Mouse (Mus musculus): Measurements from ENCODE around the gene Zfp683.

The Zfp683 gene

GRCm38 (mm10) chr4:134053538-134053937 lies at the start of gene Zfp683:
TSS of gene Zfp683 (plus strand) at chr4:134053838.
- in situ Hi-C loops (cut with MboI, MseI), result no loop called here

- in situ Hi-C loops (cut with MboI, MseI), result no loop called here
Observed at GRCm38 (mm10) chr4:134005581-134006358, 47.9 kb upstream of the Zfp683 start.

GRCm38 (mm10) chr4:134006845-134007244 lies 46.8 kb upstream of the Zfp683 start:
- in situ Hi-C loops (cut with MboI, MseI), result no loop called here

DNA sequence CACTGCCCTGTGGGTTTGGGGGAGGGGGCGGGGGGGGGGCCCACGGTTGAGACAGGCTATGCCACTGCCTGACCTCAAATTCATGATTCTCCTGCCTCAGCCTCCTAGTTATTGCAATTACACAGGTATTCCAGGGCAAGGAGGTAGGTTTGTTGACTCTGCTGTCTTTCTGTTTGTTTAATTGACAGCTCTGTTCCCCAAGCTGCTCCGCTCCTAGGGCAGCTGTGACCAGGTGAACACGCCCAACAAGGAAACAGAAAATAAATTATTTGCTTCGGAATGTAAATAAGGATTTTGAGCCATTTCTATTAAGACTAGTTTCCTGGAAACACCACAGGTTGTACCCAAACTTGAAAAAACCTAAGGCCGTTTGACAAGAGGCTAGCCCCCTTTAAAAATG lies 43.9 kb upstream of the Zfp683 start:
- in situ Hi-C loops (cut with MboI, MseI), result no loop called here

DNA sequence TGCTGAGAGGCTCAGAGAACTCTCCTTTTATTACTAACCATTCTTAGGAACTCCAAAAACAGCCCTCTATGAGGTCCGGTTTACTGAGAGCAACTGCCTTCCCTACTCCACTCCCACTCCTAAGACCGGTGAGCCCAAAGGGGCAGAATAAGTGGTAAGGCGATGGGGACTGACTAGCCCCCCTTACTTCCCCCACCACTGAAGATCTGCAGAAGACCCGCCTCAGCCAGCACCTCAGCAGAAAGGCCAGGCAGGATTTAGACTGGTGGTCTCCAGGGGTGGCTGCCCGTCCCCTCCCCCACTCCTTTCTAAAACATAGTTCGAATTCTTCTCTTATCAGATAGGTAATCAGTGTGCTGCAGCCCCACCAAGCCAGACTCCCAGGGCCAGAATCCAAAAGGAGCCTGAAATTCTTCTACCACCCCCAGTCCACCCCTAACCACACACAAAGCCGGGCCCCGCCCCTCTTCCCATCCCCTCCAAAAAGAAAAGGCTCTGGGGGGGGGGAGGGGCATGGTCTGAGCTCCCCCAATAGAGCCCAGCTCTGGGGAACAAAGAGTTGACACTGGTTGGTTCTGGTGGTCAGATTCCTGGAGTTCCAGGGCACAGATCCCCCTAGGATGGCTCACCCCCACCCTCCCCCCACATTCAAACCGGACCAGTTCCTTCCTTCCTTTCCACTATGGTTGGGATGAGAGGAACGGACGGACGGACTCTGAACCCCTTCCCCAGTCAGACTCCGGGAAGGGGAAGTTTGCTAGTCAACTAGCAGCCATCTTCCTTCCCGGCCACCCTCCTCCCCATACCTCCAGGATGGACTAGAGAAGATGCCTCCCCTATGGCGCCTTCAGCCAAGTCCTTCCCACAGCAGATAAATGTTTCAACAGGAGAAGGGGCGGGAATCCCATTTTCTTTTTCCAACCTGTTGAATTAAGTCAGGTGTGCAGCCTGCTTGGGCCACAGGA lies 41.9 kb upstream of the Zfp683 start:
- in situ Hi-C loops (cut with MboI, MseI), result no loop called here

DNA sequence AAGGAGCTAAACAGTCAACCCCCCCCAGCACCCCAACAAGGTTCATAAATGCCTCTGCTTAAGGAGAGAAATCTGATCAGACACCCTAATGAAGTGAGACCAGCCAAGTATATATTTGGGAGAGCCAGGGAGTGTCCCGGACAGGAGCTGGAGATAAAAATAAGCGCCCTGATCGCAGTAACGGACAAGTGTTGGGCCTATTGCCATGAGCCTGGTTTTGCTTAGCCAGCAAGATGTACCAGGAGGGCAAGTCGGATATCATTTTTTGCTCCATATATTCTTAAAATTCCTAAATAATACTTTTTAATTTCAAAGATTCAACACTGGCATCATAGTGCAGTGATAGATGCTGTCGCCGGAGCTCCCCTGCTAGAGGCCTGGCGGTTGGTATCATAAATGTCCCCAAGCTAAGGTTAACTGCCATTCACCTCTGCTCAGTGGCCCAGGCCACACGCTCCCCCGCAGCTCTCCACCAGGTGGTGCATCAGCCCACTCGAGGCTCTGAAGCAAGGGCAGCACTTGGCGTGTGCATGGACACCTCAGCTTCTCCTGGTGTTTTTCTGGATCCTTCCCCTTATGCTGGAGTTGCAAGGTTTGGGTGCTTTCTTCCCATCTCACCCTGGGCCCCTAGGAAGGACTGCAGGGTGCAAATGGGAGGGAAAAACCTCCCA lies 40.6 kb upstream of the Zfp683 start:
- in situ Hi-C loops (cut with MboI, MseI), result no loop called here

DNA sequence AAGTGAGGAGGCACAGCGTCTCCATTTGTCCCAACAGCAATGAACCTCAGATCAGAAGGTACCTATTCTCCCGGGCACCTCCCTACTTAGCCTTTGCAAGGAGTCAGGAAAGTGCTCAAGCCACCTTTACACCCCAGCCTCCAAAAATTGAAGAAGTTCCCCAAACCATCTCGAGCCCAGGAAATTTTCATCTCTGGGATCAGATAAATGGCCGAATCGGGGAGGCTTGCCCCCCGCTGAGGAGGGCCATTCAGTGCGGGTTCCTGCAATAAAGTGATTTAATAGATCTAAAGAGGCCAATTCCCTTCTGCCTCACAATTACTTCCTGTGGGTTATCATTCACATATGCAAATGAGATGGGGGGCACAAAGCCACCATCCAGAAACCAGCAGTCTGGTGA lies 37.4 kb upstream of the Zfp683 start:
- in situ Hi-C loops (cut with MboI, MseI), result no loop called here

- in situ Hi-C loops (cut with MboI, MseI), result no loop called here
Observed at GRCm38 (mm10) chr4:134016767-134017166, 36.9 kb upstream of the Zfp683 start.

DNA sequence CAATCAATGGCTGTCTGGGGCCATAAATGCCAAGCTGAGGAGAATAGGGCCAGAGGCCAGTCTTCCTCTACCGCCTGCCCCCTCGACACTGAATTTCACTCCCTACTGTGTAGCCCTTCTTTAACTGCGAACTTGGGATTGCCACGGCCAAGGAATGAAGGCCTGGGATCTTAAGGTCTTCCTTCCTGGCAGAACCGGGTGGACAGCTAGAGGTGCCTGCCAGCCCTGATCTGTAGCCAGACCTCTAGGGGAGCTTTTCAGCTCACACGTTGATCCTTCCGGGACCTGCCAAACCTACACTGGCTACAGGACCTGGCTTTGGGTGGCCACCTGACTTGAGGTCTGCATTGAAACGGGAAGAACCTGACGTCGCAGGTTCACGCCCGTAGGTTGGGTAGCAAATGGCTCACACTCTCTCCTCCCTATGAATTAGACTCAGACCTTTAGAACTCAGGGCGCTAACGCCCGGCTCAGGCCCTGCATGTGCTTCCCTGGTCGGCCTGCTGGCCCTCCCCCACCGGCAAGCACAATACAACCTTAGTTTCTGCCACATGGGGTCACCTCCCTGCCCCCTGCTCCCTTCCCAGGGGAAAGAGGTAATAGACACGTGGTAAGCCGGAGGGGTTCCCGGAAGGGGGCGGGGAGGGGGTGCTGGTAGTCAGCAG lies 36.3 kb upstream of the Zfp683 start:
- in situ Hi-C loops (cut with MboI, MseI), result no loop called here

DNA sequence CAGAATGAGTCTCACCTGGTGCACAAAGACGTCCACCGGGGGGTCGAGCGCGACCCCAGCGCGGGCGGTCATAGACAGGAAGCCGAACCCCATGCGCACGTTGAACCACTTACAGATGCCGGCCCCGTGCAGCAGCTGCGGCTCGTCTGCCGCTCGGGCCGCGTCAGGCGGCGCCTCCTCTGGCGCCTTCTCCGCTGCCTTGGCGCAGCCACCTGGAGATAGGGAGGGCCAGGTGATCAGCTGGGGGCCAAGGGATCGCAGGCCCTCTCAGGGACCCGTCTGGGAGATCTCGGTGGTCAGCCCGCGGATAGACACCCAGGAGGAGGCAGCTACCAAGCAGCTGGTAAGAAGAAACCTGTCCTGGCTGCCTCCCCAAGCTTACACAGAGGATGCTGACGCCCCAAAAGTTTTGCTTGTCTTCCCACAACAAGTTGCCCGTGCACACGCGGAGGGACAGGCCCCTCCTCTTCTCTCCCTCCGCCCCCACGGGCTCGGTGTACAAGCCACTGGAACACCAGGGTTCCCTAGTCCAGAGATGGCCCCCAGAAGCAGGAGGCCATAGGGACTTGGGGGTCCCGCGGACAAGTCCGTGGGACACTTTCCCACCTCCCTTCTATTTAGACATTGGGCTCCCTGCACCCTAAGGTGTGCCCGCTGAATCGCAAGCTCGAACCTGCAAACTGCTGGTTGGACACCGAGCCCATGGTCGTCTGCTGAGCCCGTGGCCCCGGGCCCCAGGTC lies 35.4 kb upstream of the Zfp683 start:
- in situ Hi-C loops (cut with MboI, MseI), result no loop called here

DNA sequence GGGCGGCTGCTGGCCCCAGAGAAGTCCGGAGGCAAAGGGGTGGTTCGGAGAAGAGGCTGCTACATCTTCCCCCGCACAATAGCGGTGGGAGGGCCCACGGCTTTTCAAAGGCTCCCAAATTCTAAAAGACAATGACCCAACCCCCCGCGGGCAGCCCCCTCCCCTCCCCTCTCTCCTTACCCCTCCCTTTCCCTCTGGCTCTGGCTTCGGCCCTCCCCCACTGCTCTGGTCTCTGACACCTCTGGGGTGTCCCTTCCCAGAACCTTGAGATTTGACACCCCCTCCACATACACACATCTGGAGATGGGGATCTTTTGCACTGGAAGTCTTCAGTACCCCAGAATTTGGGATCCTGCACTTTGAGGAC lies 34.9 kb upstream of the Zfp683 start, which contains the start of gene Lin28a:
Gene Lin28a (minus strand): TSS at position 63 of the 367 bp plus-strand sequence.
- in situ Hi-C loops (cut with MboI, MseI), result no loop called here

- in situ Hi-C loops (cut with MboI, MseI), result no loop called here
Observed at GRCm38 (mm10) chr4:134019210-134019609, 34.4 kb upstream of the Zfp683 start.

GRCm38 (mm10) chr4:134019641-134020351 lies 33.8 kb upstream of the Zfp683 start:
- in situ Hi-C loops (cut with MboI, MseI), result no loop called here

- in situ Hi-C loops (cut with MboI, MseI), result no loop called here
Observed at GRCm38 (mm10) chr4:134020621-134021020, 33.0 kb upstream of the Zfp683 start.

- in situ Hi-C loops (cut with MboI, MseI), result no loop called here
Observed at GRCm38 (mm10) chr4:134025802-134026201, 27.8 kb upstream of the Zfp683 start.

GRCm38 (mm10) chr4:134035953-134036352 lies 17.7 kb upstream of the Zfp683 start:
- in situ Hi-C loops (cut with MboI, MseI), result loop anchor here (5.0 kb wide), 2 partner anchors 41 to 96 kb away; no protein-coding TSS in a partner anchor

GRCm38 (mm10) chr4:134041317-134042123 lies 12.1 kb upstream of the Zfp683 start:
- in situ Hi-C loops (cut with MboI, MseI), result no loop called here

GRCm38 (mm10) chr4:134043041-134043440 lies 10.6 kb upstream of the Zfp683 start:
- in situ Hi-C loops (cut with MboI, MseI), result no loop called here

GRCm38 (mm10) chr4:134047648-134048047 lies 6.0 kb upstream of the Zfp683 start:
- in situ Hi-C loops (cut with MboI, MseI), result no loop called here
